Mouse (Mus musculus): ENCODE measurements around the gene Psmb3.

DNA sequence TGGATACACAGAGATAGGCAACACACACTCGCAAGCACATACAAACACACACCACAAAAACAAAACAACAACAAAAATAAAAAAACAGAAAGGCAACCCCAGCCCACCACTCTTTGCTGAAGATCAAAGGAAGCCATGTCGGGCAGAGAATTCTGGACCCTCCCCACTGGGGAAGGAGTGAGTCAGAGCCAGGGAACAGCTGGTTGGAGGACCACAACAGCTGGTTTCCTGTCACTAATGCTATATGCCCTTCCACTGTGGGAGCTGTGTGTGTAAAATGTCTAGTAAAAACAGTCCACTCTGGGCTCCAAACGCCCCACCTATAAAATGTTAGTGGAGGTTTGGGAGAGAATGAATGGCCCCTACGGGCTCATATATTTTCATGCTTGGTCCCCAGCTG lies 18.1 kb downstream of the Psmb3 start:
- no peak for TF ChIP-seq GATA1 (IDR thresholded peaks at IDR 0.05; ENCODE audit: borderline replicate concordance, low read length)
- TF ChIP-seq FLI1 (IDR thresholded peaks at IDR 0.05; ENCODE audit: low read length), result no peak

All from megakaryocyte, embryonic 14.5 days (primary cell).